Mouse (Mus musculus): ENCODE results near the gene Chd5. TPM values are rescaled to one million over a fixed set of nuclear protein-coding genes. Genes with fewer than 3 reads are reported as not detected.
A peak's percentile ranks its signal among the peaks of the same experiment; 100 is the strongest.

The Chd5 gene
- polyA plus RNA-seq, 1 experiment: 25.9 TPM

DNA sequence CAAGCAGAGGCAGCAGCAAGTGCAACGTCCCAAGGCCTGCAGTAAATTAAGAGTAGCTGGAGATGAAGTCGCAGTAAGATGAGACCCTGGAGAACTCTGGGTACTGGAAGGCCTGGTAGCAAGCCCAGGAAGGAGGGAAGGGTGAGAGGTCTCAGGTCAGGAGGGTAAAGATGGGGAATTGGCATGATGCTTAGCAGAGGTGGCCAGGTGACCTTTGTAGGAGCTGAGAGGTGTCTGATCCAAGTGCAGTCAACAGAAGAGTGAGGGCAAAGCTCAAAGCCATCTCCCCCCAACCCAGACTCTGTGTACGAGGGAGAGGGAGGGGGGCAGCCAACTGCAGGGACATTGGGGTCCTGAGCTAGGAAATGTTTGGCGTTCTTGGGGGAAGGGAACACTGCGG lies 17.0 kb upstream of the Chd5 start:
- WGBS: 50% methylated on average over 5 of the region's 5 CpGs
- no peak overlapping the region for H3K27ac ChIP-seq (ENCODE audit: insufficient read depth, low read length)
- no peak for DNase-seq
- no peaks in the 10 kb centered on the region for H3K27me3 ChIP-seq (ENCODE audit: control insufficient read depth, insufficient read depth, low read length)
- no peak for TF ChIP-seq POLR2A (IDR thresholded peaks at IDR 0.05; ENCODE audit: borderline replicate concordance, insufficient read depth, low read length)
- no peak for TF ChIP-seq CTCF (IDR thresholded peaks at IDR 0.05; ENCODE audit: borderline replicate concordance, insufficient read depth, low read depth, low read length)
- no peaks in the 10 kb centered on the region for H3K4me1 ChIP-seq (ENCODE audit: control insufficient read depth, insufficient read depth, low read length)
- H3K4me3 ChIP-seq (replicated peaks; ENCODE audit: insufficient read depth, low read depth, low read length): no peak overlapping the region

- H3K4me1 ChIP-seq (ENCODE audit: control insufficient read depth, insufficient read depth, low read length): peaks cover 5% of the 10 kb centered on the region; the same call in 1 of the 2 replicates
- H3K27me3 ChIP-seq (ENCODE audit: control insufficient read depth, insufficient read depth, low read length): no peaks in the 10 kb centered on the region
- TF ChIP-seq CTCF (IDR thresholded peaks at IDR 0.05; ENCODE audit: borderline replicate concordance, insufficient read depth, low read depth, low read length) (no peak), POLR2A (IDR thresholded peaks at IDR 0.05; ENCODE audit: borderline replicate concordance, insufficient read depth, low read length) (no peak)
- no peak overlapping the region for H3K27ac ChIP-seq (ENCODE audit: insufficient read depth, low read length)
- no peak for DNase-seq
- peak overlapping the region; percentile 55 for H3K4me3 ChIP-seq (replicated peaks; ENCODE audit: insufficient read depth, low read depth, low read length)
- 49% methylated on average over 16 of the region's 16 CpGs for WGBS
Observed at GRCm38 (mm10) chr4:152324641-152325562, 13.5 kb upstream of the Chd5 start.

DNA sequence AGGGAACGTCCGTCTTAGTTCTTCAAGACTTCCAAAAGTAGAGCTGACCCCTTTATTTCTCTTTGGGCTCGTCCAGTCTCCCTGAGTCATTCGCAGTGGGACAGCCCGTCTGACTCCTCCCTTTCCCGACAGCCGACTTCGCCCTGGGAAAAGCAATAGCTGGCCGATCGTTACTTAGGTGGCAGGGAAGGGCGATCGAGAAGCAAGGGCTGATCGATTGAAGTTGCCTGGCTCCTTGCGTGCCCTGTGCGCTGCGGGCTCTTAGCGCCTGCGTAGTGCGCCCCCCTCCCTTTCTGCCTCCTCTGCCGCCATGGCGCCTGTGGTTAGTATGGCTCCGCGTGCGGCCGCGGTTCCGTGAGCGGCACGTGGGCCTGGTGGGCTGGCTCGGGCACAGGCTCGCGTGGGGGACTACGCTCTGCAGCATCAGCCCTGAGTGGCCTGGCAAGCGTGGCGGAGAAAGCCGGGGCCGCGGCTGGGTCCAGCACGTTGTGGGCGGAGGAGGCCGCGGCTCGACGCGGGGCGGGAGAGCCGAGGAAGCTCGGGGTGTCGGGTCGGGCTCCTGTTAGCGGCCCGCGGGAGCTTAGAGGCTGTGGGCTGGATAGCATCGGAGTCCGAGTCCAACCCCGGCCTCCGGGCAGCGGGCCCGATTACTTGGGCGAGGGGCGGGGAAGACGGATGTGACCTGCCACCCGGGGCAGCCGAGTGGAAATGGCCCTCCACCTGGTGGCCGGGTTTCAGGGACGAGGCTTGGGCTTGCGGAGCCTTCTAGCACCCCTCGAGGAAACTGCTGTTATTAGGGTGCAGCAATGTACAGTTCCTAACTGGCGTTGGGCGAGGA lies 12.7 kb upstream of the Chd5 start, which contains the start of gene Rpl22:
Rpl22 (plus strand) TSS at position 169 of the 838 bp plus-strand sequence.
- H3K4me1 ChIP-seq (ENCODE audit: control insufficient read depth, insufficient read depth, low read length): peaks cover 5% of the 10 kb centered on the region; the same call in 1 of the 2 replicates
- H3K27me3 ChIP-seq (ENCODE audit: control insufficient read depth, insufficient read depth, low read length): no peaks in the 10 kb centered on the region
- H3K4me3 ChIP-seq (replicated peaks; ENCODE audit: insufficient read depth, low read depth, low read length): peak within 1 kb of the TSS; percentile 68
- no peak within 1 kb of the TSS for H3K27ac ChIP-seq (ENCODE audit: insufficient read depth, low read length)
- under 1% methylated on average over 70 of the region's 70 CpGs for WGBS
- peak; percentile 95 to 97 for DNase-seq
- TF ChIP-seq CTCF (IDR thresholded peaks at IDR 0.05; ENCODE audit: borderline replicate concordance, insufficient read depth, low read depth, low read length) (0 out of 2 replicates have a peak, but pooled peaks have one; percentile 8), POLR2A (IDR thresholded peaks at IDR 0.05; ENCODE audit: borderline replicate concordance, insufficient read depth, low read length) (peak; percentile 89)

- H3K4me1 ChIP-seq (ENCODE audit: control insufficient read depth, insufficient read depth, low read length): peaks cover 5% of the 10 kb centered on the region; the same call in 1 of the 2 replicates
- no peak overlapping the region for H3K27ac ChIP-seq (ENCODE audit: insufficient read depth, low read length)
- no peak for DNase-seq
- peak overlapping the region; percentile 68 for H3K4me3 ChIP-seq (replicated peaks; ENCODE audit: insufficient read depth, low read depth, low read length)
- no peaks in the 10 kb centered on the region for H3K27me3 ChIP-seq (ENCODE audit: control insufficient read depth, insufficient read depth, low read length)
- TF ChIP-seq POLR2A (IDR thresholded peaks at IDR 0.05; ENCODE audit: borderline replicate concordance, insufficient read depth, low read length) (no peak), CTCF (IDR thresholded peaks at IDR 0.05; ENCODE audit: borderline replicate concordance, insufficient read depth, low read depth, low read length) (no peak)
- WGBS: 3% methylated on average over 11 of the region's 11 CpGs
Observed at GRCm38 (mm10) chr4:152326543-152326942, 11.9 kb upstream of the Chd5 start.

- H3K27me3 ChIP-seq (ENCODE audit: control insufficient read depth, insufficient read depth, low read length): no peaks in the 10 kb centered on the region
- peaks cover 5% of the 10 kb centered on the region; the same call in 1 of the 2 replicates for H3K4me1 ChIP-seq (ENCODE audit: control insufficient read depth, insufficient read depth, low read length)
- 74% methylated on average over 6 of the region's 6 CpGs for WGBS
- no peak overlapping the region for H3K27ac ChIP-seq (ENCODE audit: insufficient read depth, low read length)
- H3K4me3 ChIP-seq (replicated peaks; ENCODE audit: insufficient read depth, low read depth, low read length): no peak overlapping the region
- TF ChIP-seq POLR2A (IDR thresholded peaks at IDR 0.05; ENCODE audit: borderline replicate concordance, insufficient read depth, low read length): no peak
- TF ChIP-seq CTCF (IDR thresholded peaks at IDR 0.05; ENCODE audit: borderline replicate concordance, insufficient read depth, low read depth, low read length): peak; percentile 58; the same call in 1 of the 2 replicates
- DNase-seq: peak in 1 of 2 experiments; percentile 46
Observed at GRCm38 (mm10) chr4:152328691-152329090, 9.8 kb upstream of the Chd5 start.

DNA sequence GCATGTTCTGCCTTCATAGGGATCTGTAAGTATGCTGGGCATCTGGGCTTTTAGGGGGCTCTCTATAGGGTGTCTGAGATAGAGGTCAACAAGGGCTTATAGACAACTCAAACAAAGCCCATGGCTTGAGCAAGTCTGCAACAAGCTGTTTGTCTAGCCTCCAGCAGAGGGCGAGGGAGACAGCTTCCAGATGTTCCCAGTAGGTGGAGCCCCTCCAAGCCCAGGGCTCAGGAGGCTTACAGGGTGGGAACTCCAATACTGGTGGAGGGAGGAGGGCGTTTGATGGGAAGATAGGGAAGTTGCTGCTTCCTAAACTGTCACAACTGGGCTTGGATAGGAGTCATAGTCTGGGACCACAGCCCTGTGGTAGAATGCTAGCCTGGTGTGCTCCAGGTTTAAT lies 5.5 kb upstream of the Chd5 start:
- H3K4me1 ChIP-seq (ENCODE audit: control insufficient read depth, insufficient read depth, low read length): no peaks in the 10 kb centered on the region; the same call in 1 of the 2 replicates
- no peaks in the 10 kb centered on the region for H3K27me3 ChIP-seq (ENCODE audit: control insufficient read depth, insufficient read depth, low read length)
- no peak overlapping the region for H3K4me3 ChIP-seq (replicated peaks; ENCODE audit: insufficient read depth, low read depth, low read length)
- peak; percentile 66 for TF ChIP-seq CTCF (IDR thresholded peaks at IDR 0.05; ENCODE audit: borderline replicate concordance, insufficient read depth, low read depth, low read length)
- no peak for TF ChIP-seq POLR2A (IDR thresholded peaks at IDR 0.05; ENCODE audit: borderline replicate concordance, insufficient read depth, low read length)
- 33% methylated on average over 2 of the region's 2 CpGs for WGBS
- H3K27ac ChIP-seq (ENCODE audit: insufficient read depth, low read length): no peak overlapping the region
- no peak for DNase-seq

- no peak overlapping the region for H3K27ac ChIP-seq (ENCODE audit: insufficient read depth, low read length)
- H3K4me3 ChIP-seq (replicated peaks; ENCODE audit: insufficient read depth, low read depth, low read length): no peak overlapping the region
- TF ChIP-seq POLR2A (IDR thresholded peaks at IDR 0.05; ENCODE audit: borderline replicate concordance, insufficient read depth, low read length) (no peak), CTCF (IDR thresholded peaks at IDR 0.05; ENCODE audit: borderline replicate concordance, insufficient read depth, low read depth, low read length) (no peak)
- H3K4me1 ChIP-seq (ENCODE audit: control insufficient read depth, insufficient read depth, low read length): no peaks in the 10 kb centered on the region; the same call in 1 of the 2 replicates
- no peak for DNase-seq
- WGBS: 85% methylated on average over 12 of the region's 12 CpGs
- H3K27me3 ChIP-seq (ENCODE audit: control insufficient read depth, insufficient read depth, low read length): no peaks in the 10 kb centered on the region
Observed at GRCm38 (mm10) chr4:152333587-152333986, 4.9 kb upstream of the Chd5 start.
